Mouse (Mus musculus) adrenal gland, adult 8-10 months (tissue): ENCODE measurements around the gene Iqck. TPM values are rescaled to one million over a fixed set of nuclear protein-coding genes. Genes with fewer than 3 reads are reported as not detected.

ENCODE experiments used
- DNase-seq: peaks from one replicate; pipeline ENCODE4 v3.0.0; 2022
- total RNA-seq, 4 experiments: library from RNA; stranded (reverse); gene quantifications; 2 replicates each; pipeline ENCODE4 v1.2.4; 2022

The Iqck gene
- total RNA-seq, 4 experiments from 2014 or later: 13.0 to 35.4 (median 24.5) TPM

- DNase-seq: peak; percentile 44
Observed at GRCm38 (mm10) chr7:118914561-118915165, 59.1 kb downstream of the Iqck start.

- no peak for DNase-seq
Observed at GRCm38 (mm10) chr7:118919261-118920006, 63.9 kb downstream of the Iqck start.

- DNase-seq: no peak
Observed at GRCm38 (mm10) chr7:118922441-118923202, 67.1 kb downstream of the Iqck start.

GRCm38 (mm10) chr7:118925547-118925946, 70.0 kb downstream of the Iqck start:
- DNase-seq: no peak

- no peak for DNase-seq
Observed at GRCm38 (mm10) chr7:118926516-118927260, 71.1 kb downstream of the Iqck start.

- no peak for DNase-seq
Observed at GRCm38 (mm10) chr7:118927279-118927678, 71.7 kb downstream of the Iqck start.

GRCm38 (mm10) chr7:118928316-118928715, 72.8 kb downstream of the Iqck start:
- no peak for DNase-seq

GRCm38 (mm10) chr7:118928916-118929315, 73.4 kb downstream of the Iqck start:
- DNase-seq: no peak

GRCm38 (mm10) chr7:118929601-118930311, 74.2 kb downstream of the Iqck start:
- DNase-seq: peak; percentile 75

GRCm38 (mm10) chr7:118931502-118932395, 76.2 kb downstream of the Iqck start:
- no peak for DNase-seq

- DNase-seq: peak; percentile 74
Observed at GRCm38 (mm10) chr7:118935306-118935705, 79.8 kb downstream of the Iqck start.

GRCm38 (mm10) chr7:118936844-118937243, 81.3 kb downstream of the Iqck start:
- peak; percentile 49 for DNase-seq

- DNase-seq: peak; percentile 46
Observed at GRCm38 (mm10) chr7:118937469-118938387, 82.2 kb downstream of the Iqck start.

GRCm38 (mm10) chr7:118942297-118942696, 86.7 kb downstream of the Iqck start:
- DNase-seq: no peak

GRCm38 (mm10) chr7:118943170-118943569, 87.6 kb downstream of the Iqck start:
- no peak for DNase-seq

GRCm38 (mm10) chr7:118944884-118945283, 89.3 kb downstream of the Iqck start:
- DNase-seq: no peak

GRCm38 (mm10) chr7:118947241-118947640, 91.7 kb downstream of the Iqck start:
- DNase-seq: no peak

GRCm38 (mm10) chr7:118948677-118949282, 93.2 kb downstream of the Iqck start:
- no peak for DNase-seq

- DNase-seq: no peak
Observed at GRCm38 (mm10) chr7:118949749-118950148, 94.2 kb downstream of the Iqck start.
